Mouse (Mus musculus) forebrain, embryonic 13.5 days (tissue): ENCODE results near the gene Atxn10. TPM values are rescaled to one million over a fixed set of nuclear protein-coding genes. Genes with fewer than 3 reads are reported as not detected.
"Not testable (repeated sequence)": the region's sequence is repeated elsewhere in the genome, so short reads cannot be mapped to it uniquely, and the experiment has no call there.

Source experiments
- ATAC-seq: fragments of 200-750 bp; cut with Nextera tagmentation; 2 replicates; pipeline ENCODE4 v1.8.0; 2017
- H3K27ac ChIP-seq: fragments of 300-500 bp; sonication (generic); 2 replicates; pipeline ENCODE4 v1.5.1; 2015; ENCODE audit warnings: inconsistent platforms, mild to moderate bottlenecking, moderate library complexity
- H3K27me3 ChIP-seq: fragments of 300-500 bp; sonication (generic); 2 replicates; pipeline ENCODE4 v1.6.1; 2015; ENCODE audit warnings: mild to moderate bottlenecking, inconsistent platforms
- H3K36me3 ChIP-seq: fragments of 300-500 bp; sonication (generic); 2 replicates; pipeline ENCODE4 v1.6.1; 2015; ENCODE audit warnings: mild to moderate bottlenecking, inconsistent platforms; ENCODE audit not compliant: poor library complexity, severe bottlenecking
- H3K4me1 ChIP-seq: fragments of 300-500 bp; sonication (generic); 2 replicates; pipeline ENCODE4 v1.6.1; 2015; ENCODE audit warnings: inconsistent platforms
- H3K4me2 ChIP-seq: fragments of 300-500 bp; sonication (generic); 2 replicates; pipeline ENCODE4 v1.6.1; 2015; ENCODE audit warnings: inconsistent platforms, mild to moderate bottlenecking, moderate library complexity
- H3K4me3 ChIP-seq: fragments of 300-500 bp; sonication (generic); 2 replicates; pipeline ENCODE4 v1.5.1; 2015; ENCODE audit warnings: mild to moderate bottlenecking, inconsistent platforms
- H3K9ac ChIP-seq: fragments of 300-500 bp; sonication (generic); 2 replicates; pipeline ENCODE4 v1.6.1; 2015; ENCODE audit warnings: mild to moderate bottlenecking, inconsistent platforms
- H3K9me3 ChIP-seq: fragments of 300-500 bp; sonication (generic); replicated peaks from 2 replicates; pipeline ENCODE4 v1.6.1; 2016; ENCODE audit warnings: inconsistent platforms
- WGBS: fragments of 180-500 bp; shearing (Covaris S2); methylation state at CpG from one replicate; pipeline ENCODE4 v1.1.7; 2015; 5-methylcytosine and 5-hydroxymethylcytosine counted together
- polyA plus RNA-seq: library from polyadenylated mRNA; unstranded; fragments of >200 nt; fragmentation: Nextera tagmentation; extraction: Ambion mirVana; gene quantifications from 2 replicates; pipeline ENCODE4 v1.2.1, GENCODE M21; 2015

The Atxn10 gene
- polyA plus RNA-seq, 1 experiment from 2014 or later = 465 TPM

GRCm38 (mm10) chr15:85316342-85317140 is 19.5 kb upstream of the Atxn10 start:
- Histone ChIP-seq H3K36me3 (no peaks in the 10 kb centered on the region), H3K4me3 (no peak overlapping the region), H3K27ac (no peak overlapping the region), H3K4me1 (peaks cover 6% of the 10 kb centered on the region; the same call in 1 of the 2 replicates), H3K4me2 (no peak overlapping the region), H3K9ac (no peak overlapping the region), H3K9me3 (no peaks in the 10 kb centered on the region), H3K27me3 (no peaks in the 10 kb centered on the region)
- ATAC-seq = no peak
- WGBS = 51% methylated on average over 14 of the region's 14 CpGs

GRCm38 (mm10) chr15:85319924-85320668 is 15.9 kb upstream of the Atxn10 start:
- Histone ChIP-seq H3K27me3 (no peaks in the 10 kb centered on the region), H3K4me3 (no peak overlapping the region), H3K4me2 (no peak overlapping the region), H3K36me3 (no peaks in the 10 kb centered on the region), H3K9me3 (no peaks in the 10 kb centered on the region), H3K27ac (no peak overlapping the region), H3K4me1 (no peaks in the 10 kb centered on the region), H3K9ac (no peak overlapping the region)
- no peak for ATAC-seq
- WGBS = 87% methylated on average over 11 of the region's 11 CpGs

GRCm38 (mm10) chr15:85323214-85323613 is 12.8 kb upstream of the Atxn10 start:
- no peaks in the 10 kb centered on the region for H3K9me3 ChIP-seq
- no peak for ATAC-seq
- H3K36me3 ChIP-seq = no peaks in the 10 kb centered on the region
- no peak overlapping the region for H3K4me2 ChIP-seq
- no peaks in the 10 kb centered on the region for H3K27me3 ChIP-seq
- no peak overlapping the region for H3K27ac ChIP-seq
- no peak overlapping the region for H3K9ac ChIP-seq
- no peak overlapping the region for H3K4me3 ChIP-seq
- no peaks in the 10 kb centered on the region for H3K4me1 ChIP-seq
- WGBS = 95% methylated on average over 4 of the region's 4 CpGs

DNA sequence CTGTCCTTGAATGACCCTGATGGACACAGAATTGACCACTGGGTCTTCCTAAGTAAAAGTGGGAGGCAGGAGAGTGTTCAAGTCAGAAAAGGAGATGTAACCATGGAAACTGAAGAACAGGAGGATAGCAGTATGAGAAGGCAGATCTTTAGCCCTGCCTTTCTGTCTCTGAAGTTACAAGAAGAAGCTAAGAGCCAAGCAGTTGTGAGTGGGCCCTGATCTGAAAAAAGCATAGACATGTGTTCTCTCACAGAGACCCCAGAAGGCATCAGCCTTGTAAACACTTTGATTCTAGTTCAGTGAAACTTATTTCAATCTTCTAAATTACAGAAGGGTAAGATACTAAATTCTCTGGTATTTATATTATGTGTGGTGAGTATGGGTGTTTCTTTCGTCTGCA is 11.6 kb upstream of the Atxn10 start:
- no peaks in the 10 kb centered on the region for H3K4me1 ChIP-seq
- no peak overlapping the region for H3K4me2 ChIP-seq
- H3K27me3 ChIP-seq = no peaks in the 10 kb centered on the region
- H3K36me3 ChIP-seq = no peaks in the 10 kb centered on the region
- no peak for ATAC-seq
- WGBS = 90% methylated on average over 1 of the region's 1 CpGs
- H3K27ac ChIP-seq = no peak overlapping the region
- no peak overlapping the region for H3K9ac ChIP-seq
- H3K4me3 ChIP-seq = no peak overlapping the region
- no peaks in the 10 kb centered on the region; the same call in 1 of the 2 replicates for H3K9me3 ChIP-seq

GRCm38 (mm10) chr15:85327808-85328207 is 8.2 kb upstream of the Atxn10 start:
- no peaks in the 10 kb centered on the region; the same call in 1 of the 2 replicates for H3K9me3 ChIP-seq
- no peak overlapping the region for H3K27ac ChIP-seq
- H3K9ac ChIP-seq = no peak overlapping the region
- H3K4me3 ChIP-seq = no peak overlapping the region
- no peaks in the 10 kb centered on the region for H3K27me3 ChIP-seq
- 79% methylated on average over 11 of the region's 11 CpGs for WGBS
- ATAC-seq = no peak
- no peaks in the 10 kb centered on the region for H3K36me3 ChIP-seq
- no peaks in the 10 kb centered on the region for H3K4me1 ChIP-seq
- H3K4me2 ChIP-seq = no peak overlapping the region

- not testable (repeated sequence) for H3K4me1 ChIP-seq, H3K9ac ChIP-seq, H3K36me3 ChIP-seq, H3K27ac ChIP-seq, H3K9me3 ChIP-seq, H3K27me3 ChIP-seq, H3K4me3 ChIP-seq, H3K4me2 ChIP-seq, ATAC-seq
- 74% methylated on average over 2 of the region's 2 CpGs for whole genome bisulfite sequencing
Measured at GRCm38 (mm10) chr15:85328455-85328854, 7.6 kb upstream of the Atxn10 start.

DNA sequence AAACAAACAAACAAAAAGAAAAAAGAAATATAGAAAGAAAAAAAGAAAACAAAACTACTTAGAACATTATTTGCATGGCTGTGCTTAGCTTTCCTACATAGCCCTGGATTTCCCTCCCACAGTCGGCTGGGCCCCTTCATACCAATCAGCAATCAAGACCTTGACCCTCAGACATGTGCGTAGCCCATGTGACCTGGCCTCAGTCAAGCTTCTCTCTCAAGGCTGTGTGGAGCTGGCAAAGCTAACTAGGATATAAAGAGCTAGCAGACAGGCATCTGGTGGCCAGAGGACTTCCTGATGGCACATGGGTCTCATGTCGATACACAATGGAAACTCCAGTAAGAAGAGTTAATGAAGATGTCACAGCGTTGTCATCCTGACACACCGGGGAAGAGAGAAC is 6.9 kb upstream of the Atxn10 start:
- Histone ChIP-seq H3K36me3 (no peaks in the 10 kb centered on the region), H3K27ac (no peak overlapping the region), H3K27me3 (no peaks in the 10 kb centered on the region), H3K4me1 (no peaks in the 10 kb centered on the region), H3K9ac (no peak overlapping the region), H3K4me2 (no peak overlapping the region), H3K4me3 (no peak overlapping the region), H3K9me3 (no peaks in the 10 kb centered on the region; the same call in 1 of the 2 replicates)
- 92% methylated on average over 5 of the region's 5 CpGs for WGBS
- no peak for ATAC-seq

DNA sequence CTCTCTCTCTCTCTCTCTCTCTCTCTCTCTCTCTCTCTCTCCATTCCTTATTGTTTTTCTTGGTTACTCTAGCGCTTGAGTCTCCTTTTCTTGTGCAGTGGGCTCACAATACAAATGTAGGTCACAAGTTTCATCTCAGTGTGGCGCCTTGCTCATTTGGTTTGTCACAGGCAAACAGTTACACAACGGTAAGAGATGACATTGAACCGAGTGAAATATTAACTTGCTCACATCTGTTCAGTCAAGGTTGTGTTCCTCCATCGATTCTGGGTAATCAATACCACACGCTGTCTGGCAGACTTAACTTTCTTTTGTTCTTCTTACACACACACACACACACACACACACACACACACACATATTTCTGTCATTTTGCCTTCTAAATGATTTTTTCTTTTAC is 6.0 kb upstream of the Atxn10 start:
- ATAC-seq = no peak
- Histone ChIP-seq H3K4me2 (no peak overlapping the region), H3K27ac (no peak overlapping the region), H3K9me3 (no peaks in the 10 kb centered on the region; the same call in 1 of the 2 replicates), H3K27me3 (no peaks in the 10 kb centered on the region), H3K4me1 (no peaks in the 10 kb centered on the region), H3K36me3 (no peaks in the 10 kb centered on the region), H3K9ac (no peak overlapping the region), H3K4me3 (no peak overlapping the region)
- 92% methylated on average over 6 of the region's 6 CpGs for WGBS

- peaks cover 23% of the 10 kb centered on the region for H3K4me1 ChIP-seq
- not testable (repeated sequence) for H3K9ac ChIP-seq, H3K27ac ChIP-seq, H3K4me3 ChIP-seq, H3K36me3 ChIP-seq, H3K4me2 ChIP-seq, ATAC-seq, H3K27me3 ChIP-seq, H3K9me3 ChIP-seq
- WGBS = 85% methylated on average over 6 of the region's 6 CpGs
Measured at GRCm38 (mm10) chr15:85333511-85333910, 2.5 kb upstream of the Atxn10 start.

GRCm38 (mm10) chr15:85334234-85334633 is 1.8 kb upstream of the Atxn10 start:
- Histone ChIP-seq H3K4me2 (no peak overlapping the region), H3K9ac (no peak overlapping the region), H3K4me3 (no peak overlapping the region), H3K27me3 (no peaks in the 10 kb centered on the region), H3K36me3 (0 out of 2 replicates have a peak, but pooled peaks cover 2% of the 10 kb centered on the region), H3K9me3 (no peaks in the 10 kb centered on the region; the same call in 1 of the 2 replicates), H3K27ac (no peak overlapping the region), H3K4me1 (peaks cover 30% of the 10 kb centered on the region)
- WGBS = 69% methylated on average over 3 of the region's 3 CpGs
- no peak for ATAC-seq

- H3K4me2 ChIP-seq = peak overlapping the region; percentile 85
- peak overlapping the region; percentile 98 for H3K27ac ChIP-seq
- ATAC-seq = peak; percentile 97
- peak overlapping the region; percentile 98 for H3K4me3 ChIP-seq
- no peaks in the 10 kb centered on the region for H3K27me3 ChIP-seq
- under 1% methylated on average over 54 of the region's 54 CpGs for WGBS
- H3K9me3 ChIP-seq = no peaks in the 10 kb centered on the region
- H3K4me1 ChIP-seq = peaks cover 31% of the 10 kb centered on the region
- H3K9ac ChIP-seq = peak overlapping the region; percentile 98
- H3K36me3 ChIP-seq = 0 out of 2 replicates have a peak, but pooled peaks cover 2% of the 10 kb centered on the region
Measured at GRCm38 (mm10) chr15:85336301-85336991, 401 bp downstream of the Atxn10 start.

DNA sequence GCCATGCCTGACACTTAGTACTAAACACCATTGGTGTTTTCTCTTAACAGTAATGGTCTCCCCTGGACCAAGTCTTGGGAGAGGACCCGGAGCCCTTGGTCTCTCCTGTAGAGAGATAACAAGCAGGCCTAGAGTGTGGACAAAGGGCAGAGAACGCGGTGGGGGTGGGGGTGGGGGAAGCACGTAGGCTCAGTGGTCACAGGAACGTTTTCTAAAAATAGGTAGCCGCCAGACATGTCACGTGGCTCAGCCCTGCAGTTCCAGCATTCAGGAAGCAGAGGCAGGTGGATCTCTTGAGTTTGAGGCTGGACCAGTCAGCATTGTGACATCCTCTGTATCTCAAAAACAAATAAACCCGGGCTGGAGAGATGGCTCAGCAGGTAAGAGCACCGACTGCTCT is 1.2 kb downstream of the Atxn10 start:
- H3K9ac ChIP-seq = peak overlapping the region; percentile 98
- peaks cover 31% of the 10 kb centered on the region for H3K4me1 ChIP-seq
- 42% methylated on average over 9 of the region's 9 CpGs for WGBS
- peak overlapping the region; percentile 98 for H3K27ac ChIP-seq
- no peaks in the 10 kb centered on the region for H3K27me3 ChIP-seq
- H3K9me3 ChIP-seq = no peaks in the 10 kb centered on the region
- no peak for ATAC-seq
- H3K4me2 ChIP-seq = peak overlapping the region; percentile 85
- peak overlapping the region; percentile 98 for H3K4me3 ChIP-seq
- H3K36me3 ChIP-seq = 0 out of 2 replicates have a peak, but pooled peaks cover 2% of the 10 kb centered on the region
